Mouse (Mus musculus): ENCODE results near the gene Zfp335. TPM values are rescaled to one million over a fixed set of nuclear protein-coding genes. Genes with fewer than 3 reads are reported as not detected.
A peak's percentile ranks its signal among the peaks of the same experiment; 100 is the strongest.

Zfp335 gene
- polyA plus RNA-seq, 1 experiment from 2014 or later: 13.1 TPM

DNA sequence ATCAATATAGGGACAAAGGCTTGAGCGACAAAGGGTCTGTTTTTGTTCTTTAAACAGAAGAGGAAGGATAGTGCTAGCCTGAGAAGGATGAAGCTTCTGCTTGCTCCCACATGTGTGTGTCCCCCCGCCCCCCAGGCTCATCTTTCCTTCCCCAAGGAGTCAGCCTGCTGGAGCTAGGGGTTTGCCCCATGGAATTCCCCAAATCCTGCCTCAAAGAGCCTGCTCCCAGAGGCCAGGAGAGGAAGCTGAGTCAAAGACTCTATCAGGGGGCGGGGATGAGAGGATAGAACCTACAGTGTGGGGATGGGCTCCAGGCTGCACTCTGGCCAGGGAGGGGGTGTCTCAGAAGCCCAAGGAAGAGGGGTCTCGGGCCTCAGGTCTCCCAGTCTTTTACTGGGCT, 35.9 kb upstream of the Zfp335 start:
- Histone ChIP-seq H3K36me3 (no peaks in the 10 kb centered on the region), H3K4me1 (replicated peaks) (peaks cover 13% of the 10 kb centered on the region), H3K9ac (no peak overlapping the region), H3K27me3 (peaks cover 86% of the 10 kb centered on the region), H3K4me3 (no peak overlapping the region), H3K9me3 (no peaks in the 10 kb centered on the region), H3K4me2 (no peak overlapping the region), H3K27ac (no peak overlapping the region)
- ATAC-seq (ENCODE audit: low FRiP score): no peak
- 30% methylated on average over 4 of the region's 4 CpGs for WGBS

DNA sequence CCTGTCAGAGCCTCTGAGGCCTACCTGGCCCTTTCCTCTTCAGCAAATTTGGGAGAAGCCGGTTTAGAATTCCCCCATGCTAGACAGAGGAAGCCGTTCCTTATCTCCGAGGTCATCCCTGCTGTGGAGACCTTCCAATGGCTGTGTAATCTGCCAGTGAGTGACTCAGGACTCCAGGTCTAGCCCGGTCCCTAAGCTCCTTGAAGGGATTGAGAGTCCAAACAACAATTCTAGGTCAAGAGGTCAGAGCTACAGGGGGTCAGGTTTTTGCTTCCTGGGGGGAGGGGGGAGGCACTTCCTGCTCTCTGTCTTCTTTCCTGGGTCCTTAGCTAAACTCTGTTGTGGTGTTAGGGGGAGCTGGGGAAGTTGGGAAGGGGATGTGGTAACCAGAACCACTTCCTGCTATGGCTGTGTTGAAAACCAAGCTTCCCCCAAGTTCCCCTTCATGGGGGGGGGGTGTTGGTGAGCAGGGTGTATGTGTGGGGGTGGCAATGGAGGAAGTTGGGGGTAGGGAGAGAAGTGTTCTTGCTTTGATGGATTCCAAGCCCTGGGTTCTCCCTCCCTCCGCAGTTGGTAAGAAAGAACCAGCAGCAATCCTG, 31.2 kb upstream of the Zfp335 start:
- Histone ChIP-seq H3K4me3 (no peak overlapping the region), H3K9ac (no peak overlapping the region), H3K36me3 (no peaks in the 10 kb centered on the region), H3K9me3 (no peaks in the 10 kb centered on the region), H3K27ac (no peak overlapping the region), H3K27me3 (peaks cover 71% of the 10 kb centered on the region), H3K4me1 (replicated peaks) (peaks cover 28% of the 10 kb centered on the region), H3K4me2 (no peak overlapping the region)
- ATAC-seq (ENCODE audit: low FRiP score): no peak
- 20% methylated on average over 5 of the region's 5 CpGs for WGBS

DNA sequence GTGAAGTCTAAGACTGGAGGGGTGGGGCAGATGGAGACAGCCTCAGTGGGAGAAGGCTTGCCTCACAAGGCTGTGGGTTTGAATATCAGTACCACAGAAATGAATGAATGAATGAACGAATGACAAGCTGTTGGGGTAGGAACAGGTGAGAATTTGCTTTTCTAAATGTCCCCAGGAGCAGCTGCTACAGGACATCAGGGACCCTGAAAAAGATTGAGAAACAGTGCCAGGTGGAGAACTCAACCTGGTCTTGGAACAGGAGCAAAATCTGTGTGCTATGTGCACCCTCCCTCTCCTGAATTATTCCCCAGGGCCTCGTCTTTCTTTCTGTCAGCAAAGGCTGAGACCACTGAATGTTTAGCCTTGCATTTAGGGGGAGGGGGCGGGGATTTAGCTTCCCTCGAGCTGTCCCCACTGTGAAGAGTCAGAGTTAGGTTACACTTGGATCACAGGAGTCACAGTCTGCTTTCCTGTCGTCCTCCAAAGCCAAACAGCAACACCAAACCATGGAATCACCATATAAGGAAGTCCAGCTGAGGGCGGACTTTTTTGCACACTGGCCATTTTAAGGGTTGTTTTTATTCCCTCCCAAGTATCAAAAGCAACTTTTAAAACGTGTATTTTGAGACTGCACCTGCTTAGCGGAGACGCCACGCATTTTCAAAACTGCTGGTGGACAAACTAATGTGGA, 28.7 kb upstream of the Zfp335 start, which contains the start of gene Mmp9:
Gene Mmp9, plus strand, starts transcription at position 641 of the 691 bp plus-strand sequence.
- ATAC-seq (ENCODE audit: low FRiP score): no peak
- H3K4me1 ChIP-seq (replicated peaks): peaks cover 28% of the 10 kb centered on the region
- H3K9me3 ChIP-seq: no peaks in the 10 kb centered on the region
- H3K9ac ChIP-seq: 0 out of 2 replicates have a peak within 1 kb of the TSS, but pooled peaks have one; percentile 71
- peaks cover 62% of the 10 kb centered on the region for H3K27me3 ChIP-seq
- 24% methylated on average over 10 of the region's 10 CpGs for WGBS
- peak within 1 kb of the TSS; percentile 88 for H3K27ac ChIP-seq
- H3K4me3 ChIP-seq: 0 out of 2 replicates have a peak within 1 kb of the TSS, but pooled peaks have one; percentile 38
- peak within 1 kb of the TSS; percentile 64 for H3K4me2 ChIP-seq
- no peaks in the 10 kb centered on the region for H3K36me3 ChIP-seq

DNA sequence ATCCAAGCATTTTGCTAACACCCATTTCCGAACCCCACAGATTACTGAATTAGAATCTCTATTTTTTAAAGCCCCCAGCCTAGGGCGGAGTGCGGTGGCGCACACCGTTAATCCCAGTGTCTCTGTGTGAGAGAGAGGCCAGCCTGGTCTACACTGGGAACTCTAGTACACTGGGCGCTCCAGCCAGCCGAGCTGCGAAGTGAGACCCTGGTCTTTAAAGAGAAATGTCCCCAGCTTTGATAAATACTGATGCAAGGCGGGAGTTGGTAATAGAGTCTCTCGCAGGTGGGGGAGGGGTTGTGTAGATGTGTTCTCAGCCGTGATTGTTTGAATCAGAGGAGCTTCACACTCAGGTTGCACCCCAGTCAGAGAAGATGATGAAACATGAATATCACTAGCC, 27.5 kb upstream of the Zfp335 start:
- H3K4me1 ChIP-seq (replicated peaks): peaks cover 28% of the 10 kb centered on the region
- peak overlapping the region; percentile 71 for H3K9ac ChIP-seq
- peak overlapping the region; percentile 88 for H3K27ac ChIP-seq
- ATAC-seq (ENCODE audit: low FRiP score): peak; percentile 53; the same call in 1 of the 2 replicates
- no peaks in the 10 kb centered on the region for H3K9me3 ChIP-seq
- peak overlapping the region; percentile 64 for H3K4me2 ChIP-seq
- H3K27me3 ChIP-seq: peaks cover 68% of the 10 kb centered on the region
- WGBS: 3% methylated on average over 11 of the region's 11 CpGs
- H3K4me3 ChIP-seq: peak overlapping the region; percentile 38
- H3K36me3 ChIP-seq: no peaks in the 10 kb centered on the region

GRCm38 (mm10) chr2:164938146-164939091, 26.9 kb upstream of the Zfp335 start:
- WGBS: 3% methylated on average over 39 of the region's 39 CpGs
- Histone ChIP-seq H3K4me3 (peak overlapping the region; percentile 38), H3K36me3 (no peaks in the 10 kb centered on the region), H3K9ac (peak overlapping the region; percentile 71), H3K27me3 (peaks cover 65% of the 10 kb centered on the region), H3K9me3 (no peaks in the 10 kb centered on the region), H3K4me2 (peak overlapping the region; percentile 64), H3K27ac (peak overlapping the region; percentile 88), H3K4me1 (replicated peaks) (peaks cover 28% of the 10 kb centered on the region)
- ATAC-seq (ENCODE audit: low FRiP score): peak; percentile 88

GRCm38 (mm10) chr2:164935991-164936390, 24.4 kb upstream of the Zfp335 start:
- no peaks in the 10 kb centered on the region for H3K9me3 ChIP-seq
- H3K4me2 ChIP-seq: no peak overlapping the region
- H3K4me1 ChIP-seq (replicated peaks): peaks cover 31% of the 10 kb centered on the region
- peaks cover 58% of the 10 kb centered on the region for H3K27me3 ChIP-seq
- H3K27ac ChIP-seq: no peak overlapping the region
- no peak for ATAC-seq (ENCODE audit: low FRiP score)
- H3K36me3 ChIP-seq: no peaks in the 10 kb centered on the region
- H3K9ac ChIP-seq: no peak overlapping the region
- H3K4me3 ChIP-seq: no peak overlapping the region
- 78% methylated on average over 4 of the region's 4 CpGs for WGBS

GRCm38 (mm10) chr2:164933534-164933933, 22.0 kb upstream of the Zfp335 start:
- H3K9me3 ChIP-seq: no peaks in the 10 kb centered on the region
- H3K4me2 ChIP-seq: no peak overlapping the region
- H3K4me3 ChIP-seq: no peak overlapping the region
- WGBS: 61% methylated on average over 7 of the region's 10 CpGs
- H3K9ac ChIP-seq: no peak overlapping the region
- peaks cover 11% of the 10 kb centered on the region for H3K4me1 ChIP-seq (replicated peaks)
- H3K27ac ChIP-seq: no peak overlapping the region
- H3K27me3 ChIP-seq: peaks cover 39% of the 10 kb centered on the region
- no peak for ATAC-seq (ENCODE audit: low FRiP score)
- no peaks in the 10 kb centered on the region for H3K36me3 ChIP-seq

- H3K4me2 ChIP-seq: no peak overlapping the region
- peaks cover 30% of the 10 kb centered on the region; the same call in 1 of the 2 replicates for H3K27me3 ChIP-seq
- no peak overlapping the region for H3K9ac ChIP-seq
- 60% methylated on average over 11 of the region's 11 CpGs for WGBS
- H3K27ac ChIP-seq: peak overlapping the region; percentile 10
- no peaks in the 10 kb centered on the region for H3K9me3 ChIP-seq
- H3K4me3 ChIP-seq: no peak overlapping the region
- H3K36me3 ChIP-seq: no peaks in the 10 kb centered on the region
- peaks cover 5% of the 10 kb centered on the region for H3K4me1 ChIP-seq (replicated peaks)
- no peak for ATAC-seq (ENCODE audit: low FRiP score)
These were observed 19.4 kb upstream of the Zfp335 start for GRCm38 (mm10) chr2:164930706-164931581.

- Histone ChIP-seq H3K4me3 (no peak overlapping the region), H3K27ac (no peak overlapping the region), H3K4me2 (no peak overlapping the region), H3K9ac (no peak overlapping the region), H3K27me3 (no peaks in the 10 kb centered on the region), H3K4me1 (replicated peaks) (peaks cover 32% of the 10 kb centered on the region), H3K9me3 (no peaks in the 10 kb centered on the region), H3K36me3 (peaks cover 14% of the 10 kb centered on the region)
- 38% methylated on average over 11 of the region's 11 CpGs for WGBS
- peak; percentile 71 for ATAC-seq (ENCODE audit: low FRiP score)
These were observed 12.7 kb upstream of the Zfp335 start for GRCm38 (mm10) chr2:164924100-164924857.

- peaks cover 19% of the 10 kb centered on the region for H3K36me3 ChIP-seq
- WGBS: 47% methylated on average over 4 of the region's 4 CpGs
- no peak overlapping the region for H3K9ac ChIP-seq
- no peak overlapping the region for H3K4me3 ChIP-seq
- H3K27ac ChIP-seq: no peak overlapping the region
- no peak for ATAC-seq (ENCODE audit: low FRiP score)
- H3K4me1 ChIP-seq (replicated peaks): peaks cover 32% of the 10 kb centered on the region
- no peaks in the 10 kb centered on the region for H3K9me3 ChIP-seq
- no peaks in the 10 kb centered on the region for H3K27me3 ChIP-seq
- no peak overlapping the region for H3K4me2 ChIP-seq
These were observed 11.7 kb upstream of the Zfp335 start for GRCm38 (mm10) chr2:164923291-164923690.

DNA sequence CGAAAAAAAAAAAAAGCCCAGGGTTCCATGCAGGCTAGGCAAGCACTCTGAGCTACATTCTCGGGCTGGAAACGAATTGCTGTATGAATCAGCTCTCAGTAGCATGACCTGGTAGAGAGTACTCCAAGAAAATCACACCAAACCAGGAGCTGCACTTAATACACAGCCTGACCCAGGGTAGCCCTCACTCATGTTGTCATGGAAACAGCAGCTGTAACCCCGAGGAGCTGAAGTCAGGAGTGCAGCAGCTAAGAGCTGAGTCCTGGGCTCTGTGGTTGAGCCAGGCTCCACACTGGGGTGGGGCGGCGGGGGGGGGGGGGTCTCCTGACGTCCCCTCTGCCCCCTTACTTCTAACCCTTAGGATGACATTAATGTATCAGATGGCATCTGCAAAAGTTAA, 10.4 kb upstream of the Zfp335 start:
- ATAC-seq (ENCODE audit: low FRiP score): no peak
- 60% methylated on average over 7 of the region's 7 CpGs for WGBS

More for the DNA sequence above, 10.4 kb upstream of the Zfp335 start:
- H3K27ac ChIP-seq: no peak overlapping the region
- H3K4me3 ChIP-seq: no peak overlapping the region
- H3K36me3 ChIP-seq: peaks cover 19% of the 10 kb centered on the region
- peak overlapping the region; percentile 46; the same call in 1 of the 2 replicates for H3K9ac ChIP-seq
- H3K4me2 ChIP-seq: no peak overlapping the region
- no peaks in the 10 kb centered on the region for H3K9me3 ChIP-seq
- H3K27me3 ChIP-seq: no peaks in the 10 kb centered on the region
- H3K4me1 ChIP-seq (replicated peaks): peaks cover 32% of the 10 kb centered on the region
